Mouse (Mus musculus) liver, embryonic 14.5 days (tissue): Measurements from ENCODE around the gene 4931406C07Rik.

Experiments
- CTCF ChIP-seq: IDR thresholded peaks from 2 replicates; pipeline ENCODE4 v1.5.1; 2016; ENCODE audit warnings: antibody characterized with exemption, low read depth, control low read depth
- EP300 ChIP-seq: IDR thresholded peaks from 2 replicates; pipeline ENCODE4 v1.6.1; 2016; ENCODE audit warnings: antibody characterized with exemption, low read depth

- TF ChIP-seq CTCF (no peak), EP300 (no peak)
Observed at GRCm38 (mm10) chr9:15317223-15318169, 11.2 kb upstream of the 4931406C07Rik start.
